Mouse (Mus musculus) right cerebral cortex, adult 2 months (tissue): ENCODE measurements around the gene Pdcd6ip.
"Not testable (repeated sequence)": the region's sequence is repeated elsewhere in the genome, so short reads cannot be mapped to it uniquely, and the experiment has no call there.

Source experiments
- DNase-seq, 2 experiments: peaks; one replicate each; pipeline ENCODE4 v3.0.0; 2021 to 2022; ENCODE audit warnings: low spot score in 2 of 2

The Pdcd6ip gene

DNA sequence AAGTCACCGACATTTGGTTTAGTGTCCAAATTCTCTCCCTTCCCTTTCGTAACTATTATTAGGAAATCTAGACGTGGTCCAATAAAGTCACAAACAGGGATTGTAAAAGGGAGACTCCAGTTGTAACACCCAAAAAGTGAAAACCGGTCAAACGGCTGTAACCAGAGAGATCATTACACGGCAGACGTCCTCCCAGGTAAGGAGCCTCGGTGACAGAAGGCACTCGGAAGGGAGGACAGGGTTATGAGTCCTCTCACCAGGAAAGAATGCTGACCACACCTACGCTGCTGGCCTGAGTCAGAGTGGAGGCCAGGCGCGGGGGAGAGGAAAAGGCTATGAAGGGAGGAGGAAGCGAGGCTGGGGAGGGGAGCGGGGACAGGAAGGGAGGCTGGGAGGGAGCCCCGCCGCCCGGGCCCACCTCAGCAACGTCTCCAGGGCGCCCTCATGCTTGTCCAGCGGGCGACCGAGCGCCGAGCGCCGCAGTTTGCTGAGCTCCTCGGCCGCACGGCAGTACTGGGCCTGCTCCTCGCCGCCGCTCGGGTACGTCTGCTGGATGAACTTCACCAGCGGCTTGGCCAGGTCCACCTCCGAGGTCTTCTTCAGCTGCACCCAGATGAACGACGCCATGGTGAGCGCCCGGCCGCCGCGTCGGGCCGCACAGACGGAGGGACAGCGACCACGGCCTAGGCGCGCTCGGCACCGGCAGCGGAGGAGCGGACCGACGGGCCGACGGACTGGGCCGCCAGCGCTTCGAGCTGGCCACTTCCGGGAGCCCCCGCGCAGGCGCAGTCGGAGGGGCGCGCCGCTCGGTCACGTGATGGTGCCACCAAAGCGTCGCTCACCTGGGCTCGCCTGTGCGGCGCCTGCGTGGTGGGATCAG, at the start of gene Pdcd6ip:
Gene Pdcd6ip (minus strand): TSS at position 779 of the 880 bp plus-strand sequence.
- peak; percentile 89 to 91 for DNase-seq

DNA sequence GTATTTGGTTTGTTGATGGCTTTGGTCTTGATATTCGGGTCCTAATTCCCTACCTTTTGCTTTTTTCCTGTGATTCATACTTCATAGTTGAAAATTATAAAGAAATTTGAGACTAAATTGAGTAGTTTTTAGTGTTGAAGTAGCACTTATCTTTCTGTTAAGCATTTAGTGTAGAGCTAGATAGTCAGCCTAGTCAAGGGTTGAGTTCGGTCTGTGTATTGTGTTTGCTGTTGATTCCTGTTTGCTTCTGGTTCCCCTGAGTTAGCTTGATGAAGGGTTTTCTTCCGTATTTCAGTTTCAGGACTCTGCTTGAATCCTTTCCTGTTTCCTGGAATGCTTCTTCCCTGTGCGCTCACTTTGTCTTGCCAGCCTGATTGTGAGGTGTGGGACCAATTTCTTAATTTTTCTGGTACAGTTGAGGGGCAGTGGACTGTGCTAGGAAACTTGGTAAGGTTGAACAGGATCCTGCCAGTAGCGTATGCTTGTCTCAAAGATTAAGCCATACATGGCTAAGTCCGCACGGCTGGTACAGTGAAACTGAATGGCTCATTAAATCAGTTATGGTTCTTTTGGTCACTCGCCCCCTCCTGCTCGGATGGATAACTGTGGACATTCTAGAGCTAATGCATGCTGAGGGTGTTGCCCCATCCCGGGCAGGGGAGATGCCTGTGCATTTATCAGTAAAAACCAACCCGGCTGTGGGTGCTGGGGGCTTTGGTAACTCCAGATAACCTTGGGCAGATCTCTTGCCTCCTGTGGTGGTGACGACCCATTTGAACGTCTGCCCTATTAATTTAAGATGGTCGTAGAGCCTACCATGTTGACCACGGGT, 48.0 kb upstream of the Pdcd6ip start:
- DNase-seq: no peak

DNA sequence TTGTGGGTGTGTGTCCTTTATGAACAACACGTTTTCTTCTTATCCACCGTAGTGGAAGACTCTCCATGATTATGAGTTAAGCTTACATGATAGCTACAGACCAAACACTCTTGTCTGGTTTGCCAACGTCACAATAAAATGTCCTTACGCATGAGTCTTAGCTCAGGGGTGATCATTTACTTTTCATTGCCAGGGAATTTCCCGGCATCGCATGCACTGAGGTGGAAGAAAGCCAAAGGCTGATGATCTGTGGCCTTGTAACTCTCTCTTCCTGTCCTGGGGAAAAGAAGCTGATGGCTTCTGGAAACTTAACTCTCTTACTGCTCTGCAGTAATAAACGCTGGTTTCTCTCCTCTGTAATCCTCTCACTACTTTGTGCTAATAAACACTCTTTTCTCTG, 41.3 kb upstream of the Pdcd6ip start:
- no peak for DNase-seq

GRCm38 (mm10) chr9:113743291-113743690, 35.2 kb upstream of the Pdcd6ip start:
- DNase-seq: no peak

GRCm38 (mm10) chr9:113742361-113742794, 34.3 kb upstream of the Pdcd6ip start:
- DNase-seq: peak; percentile 43 to 56

- DNase-seq: peak; percentile 15 to 34
Measured at GRCm38 (mm10) chr9:113741637-113742137, 33.6 kb upstream of the Pdcd6ip start.

GRCm38 (mm10) chr9:113741108-113741636, 33.1 kb upstream of the Pdcd6ip start, which contains the start of gene Clasp2:
Gene Clasp2, plus strand, starts transcription at chr9:113741473.
- DNase-seq: peak; percentile 67 to 80

DNA sequence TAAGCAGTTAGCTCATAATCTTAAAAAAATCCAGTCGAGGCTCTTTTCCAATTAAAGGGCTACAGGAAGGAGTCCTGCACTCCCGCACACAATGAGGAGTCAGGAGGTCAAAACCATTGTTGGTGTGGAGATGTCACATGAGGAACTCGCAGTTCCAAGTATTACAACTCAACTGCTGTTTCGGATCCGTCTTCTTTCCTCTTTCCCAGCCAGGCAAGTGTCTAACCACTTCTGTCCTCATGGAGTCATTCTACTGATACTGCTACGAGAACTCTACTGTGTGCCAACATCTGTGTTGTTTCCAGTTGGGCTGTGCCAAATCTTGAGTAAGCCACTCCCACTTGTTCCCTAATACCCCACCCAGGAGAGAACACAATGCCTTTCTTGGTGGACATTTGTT, 30.9 kb upstream of the Pdcd6ip start:
- DNase-seq: no peak

- no peak for DNase-seq
Measured at GRCm38 (mm10) chr9:113738021-113738420, 30.0 kb upstream of the Pdcd6ip start.

DNA sequence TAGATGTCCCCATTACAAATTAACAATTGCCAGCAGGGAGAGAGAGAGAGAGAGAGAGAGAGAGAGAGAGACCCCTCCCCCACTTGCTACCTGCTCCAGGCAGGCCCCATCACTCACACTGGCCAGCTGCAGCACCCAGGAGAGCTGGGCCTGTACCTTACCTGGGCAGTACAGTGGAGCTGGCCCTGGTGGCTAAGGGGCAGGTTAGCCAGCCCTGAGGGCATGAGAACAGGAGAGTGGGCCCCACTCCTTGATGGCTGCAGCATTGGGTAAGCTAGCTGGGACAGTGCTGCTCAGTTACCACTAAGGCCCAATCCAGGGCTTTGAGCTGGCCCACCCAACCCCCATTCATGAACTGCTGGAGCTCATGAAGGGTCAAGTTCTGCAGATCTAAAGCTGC, 27.9 kb upstream of the Pdcd6ip start:
- no peak for DNase-seq

DNA sequence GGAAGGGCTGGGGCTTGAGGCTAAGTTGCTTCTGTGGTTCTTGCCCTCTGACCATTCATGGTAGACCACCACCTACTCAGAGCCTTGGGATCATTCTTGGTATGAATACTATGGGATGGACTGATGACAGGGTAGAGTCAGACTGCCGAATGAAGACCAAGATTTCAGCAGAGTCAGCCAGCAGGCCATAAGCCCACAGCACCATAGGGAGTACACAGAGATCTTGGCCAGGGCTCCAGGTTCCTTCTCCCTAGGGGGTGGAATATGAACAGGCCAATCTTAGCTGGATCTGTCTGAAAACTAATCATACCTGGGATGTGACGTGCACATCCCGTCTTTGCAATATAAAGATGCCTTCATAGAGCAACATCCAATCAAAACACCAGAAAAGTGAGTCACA, 23.5 kb upstream of the Pdcd6ip start:
- DNase-seq: no peak

DNA sequence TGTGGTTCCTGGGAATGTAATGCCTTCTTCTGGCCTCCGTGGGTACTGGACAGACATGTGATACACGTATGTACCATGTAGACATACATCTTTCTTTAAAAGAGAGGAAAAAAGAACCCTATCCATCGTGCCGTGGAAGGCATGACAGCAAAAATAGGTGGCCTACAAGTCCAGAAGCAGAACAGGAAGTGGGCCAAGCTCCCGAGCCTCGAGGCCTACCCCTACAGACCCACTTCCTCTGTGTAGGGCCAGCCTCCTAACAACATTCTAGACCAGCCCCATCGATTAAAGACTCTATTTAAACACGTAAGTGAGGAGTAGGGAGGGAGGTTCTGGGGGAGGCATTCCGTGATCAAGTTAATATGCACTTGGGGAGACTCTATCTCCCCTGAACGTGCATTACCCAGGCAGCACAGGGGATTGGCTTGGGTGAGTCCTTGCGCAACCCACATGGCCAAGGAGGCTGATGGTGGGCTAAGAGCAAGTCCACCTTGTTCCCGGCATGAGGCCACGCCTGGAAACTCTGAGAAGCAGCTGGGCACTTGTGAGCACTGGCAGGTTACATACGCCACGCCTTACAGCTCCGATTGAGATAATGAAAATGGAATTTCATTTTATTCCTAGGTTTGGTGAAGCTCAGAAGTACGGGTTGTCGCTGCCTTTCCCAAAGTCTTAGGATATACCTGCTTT, 19.1 kb upstream of the Pdcd6ip start:
- DNase-seq: no peak

DNA sequence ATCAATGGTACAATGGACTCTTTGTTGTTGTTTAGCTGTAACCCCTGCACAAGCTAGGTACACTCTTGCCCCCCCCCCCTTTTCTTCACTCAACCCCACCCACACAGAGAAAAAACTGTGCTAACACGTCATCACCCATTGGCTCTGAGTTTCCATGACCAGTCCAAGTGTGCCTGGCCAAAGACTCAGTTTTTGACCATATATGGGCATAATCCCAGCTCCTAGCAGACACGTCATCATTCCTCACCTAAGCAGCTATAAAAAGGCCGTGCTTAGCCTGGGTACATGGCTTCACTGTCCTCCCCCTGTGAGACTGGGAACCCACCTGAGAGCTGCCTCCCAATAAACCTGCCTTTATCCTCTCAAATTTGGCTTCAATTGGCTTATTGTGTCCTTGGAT, 18.1 kb upstream of the Pdcd6ip start:
- no peak for DNase-seq

GRCm38 (mm10) chr9:113725609-113726008, 17.6 kb upstream of the Pdcd6ip start:
- DNase-seq: not testable (repeated sequence)

- DNase-seq: no peak
Measured at GRCm38 (mm10) chr9:113724646-113725045, 16.6 kb upstream of the Pdcd6ip start.

DNA sequence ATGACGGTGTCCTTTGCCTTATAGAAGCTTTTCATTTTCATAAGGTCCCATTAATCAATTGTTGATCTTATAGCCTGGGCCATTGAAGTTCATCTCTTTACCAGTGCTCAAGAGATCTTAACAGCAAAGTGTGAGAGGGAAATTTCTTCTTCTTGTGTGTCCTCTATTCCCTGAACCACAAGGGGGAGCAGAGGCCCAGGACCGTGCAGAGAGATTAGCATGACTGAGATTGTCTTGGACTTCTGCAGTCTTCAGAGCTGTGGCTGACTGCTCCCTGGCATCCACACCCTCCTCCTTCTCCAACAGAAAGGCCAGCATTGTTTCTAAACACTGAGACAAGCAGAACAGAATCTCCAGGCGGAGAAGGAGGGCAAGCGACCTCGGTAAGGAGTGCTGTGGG, 11.0 kb upstream of the Pdcd6ip start:
- DNase-seq: peak; percentile 38 to 40

GRCm38 (mm10) chr9:113710871-113711270, 2.8 kb upstream of the Pdcd6ip start:
- no peak for DNase-seq

GRCm38 (mm10) chr9:113708361-113709280, 562 bp upstream of the Pdcd6ip start:
- DNase-seq: no peak

- DNase-seq: no peak
Measured at GRCm38 (mm10) chr9:113706841-113707240, 1.2 kb downstream of the Pdcd6ip start.

DNA sequence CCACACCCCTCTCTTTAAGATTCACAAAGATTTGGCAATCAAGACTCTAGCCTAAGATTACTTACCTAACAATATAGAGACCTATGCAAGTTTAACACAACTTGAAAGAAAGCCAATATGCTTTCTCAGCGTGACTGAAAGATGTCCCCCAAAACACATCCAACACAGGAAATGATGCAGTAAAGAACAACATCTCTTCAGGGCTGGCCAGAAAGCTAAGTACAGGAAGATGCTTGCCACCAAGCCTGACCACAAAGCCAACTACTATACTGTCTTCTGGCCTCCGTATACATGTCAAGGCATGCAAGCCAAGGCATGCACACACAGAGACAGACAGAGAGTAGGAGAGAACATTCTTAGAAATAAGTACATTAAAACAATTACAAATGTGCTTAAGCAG, 2.0 kb downstream of the Pdcd6ip start:
- DNase-seq: no peak
